Mouse (Mus musculus): ENCODE measurements around the gene Prdm5.

DNA sequence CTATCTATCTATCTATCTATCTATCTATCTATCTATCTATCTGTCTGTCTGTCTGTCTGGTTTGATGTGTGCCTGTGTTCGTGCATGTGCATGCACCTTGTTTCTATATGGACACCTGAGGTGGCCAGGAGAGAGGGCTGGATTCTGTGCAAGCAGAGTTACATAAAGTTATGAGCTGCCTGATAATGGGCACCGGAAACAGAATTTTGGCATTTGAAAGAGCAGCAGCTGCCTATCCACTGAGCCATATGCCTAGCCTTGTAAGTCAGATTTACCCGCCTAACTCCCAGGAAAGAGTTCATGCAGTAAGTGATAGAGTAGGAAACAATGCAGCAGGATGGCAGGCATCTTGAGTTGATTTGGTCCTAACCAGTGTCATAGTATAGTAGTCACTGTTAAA lies 71.4 kb downstream of the Prdm5 start:
- no peak for TF ChIP-seq POLR2A (IDR thresholded peaks at IDR 0.05; ENCODE audit: low read depth, low read length)
- TF ChIP-seq CTCF (IDR thresholded peaks at IDR 0.05; ENCODE audit: extremely low read depth, insufficient read length, insufficient replicate concordance, low read depth, low read length) = no peak
